Mouse (Mus musculus) forebrain, embryonic 15.5 days (tissue): ENCODE measurements around the gene Minar1. TPM values are rescaled to one million over a fixed set of nuclear protein-coding genes. Genes with fewer than 3 reads are reported as not detected.

ENCODE experiments used
- ATAC-seq: fragments of 200-750 bp; cut with Nextera tagmentation; replicated peaks from 2 replicates; pipeline ENCODE4 v1.8.0; 2017; ENCODE audit warnings: mild to moderate bottlenecking, moderate TSS enrichment, moderate library complexity
- H3K27ac ChIP-seq: fragments of 300-500 bp; sonication (generic); replicated peaks from 2 replicates; pipeline ENCODE4 v1.5.1; 2015; ENCODE audit warnings: mild to moderate bottlenecking, inconsistent platforms
- H3K27me3 ChIP-seq: fragments of 300-500 bp; sonication (generic); 2 replicates; pipeline ENCODE4 v1.6.1; 2015; ENCODE audit warnings: inconsistent platforms
- H3K36me3 ChIP-seq: fragments of 300-500 bp; sonication (generic); 2 replicates; pipeline ENCODE4 v1.6.1; 2015; ENCODE audit warnings: mild to moderate bottlenecking, inconsistent platforms
- H3K4me1 ChIP-seq: fragments of 300-500 bp; sonication (generic); 2 replicates; pipeline ENCODE4 v1.6.1; 2015; ENCODE audit warnings: inconsistent platforms
- H3K4me2 ChIP-seq: fragments of 300-500 bp; sonication (generic); replicated peaks from 2 replicates; pipeline ENCODE4 v1.6.1; 2015; ENCODE audit warnings: mild to moderate bottlenecking, inconsistent platforms
- H3K4me3 ChIP-seq: fragments of 300-500 bp; sonication (generic); 2 replicates; pipeline ENCODE4 v1.5.1; 2015; ENCODE audit warnings: mild to moderate bottlenecking, inconsistent platforms
- H3K9ac ChIP-seq: fragments of 300-500 bp; sonication (generic); replicated peaks from 2 replicates; pipeline ENCODE4 v1.6.1; 2015; ENCODE audit warnings: mild to moderate bottlenecking, inconsistent platforms
- H3K9me3 ChIP-seq: fragments of 300-500 bp; sonication (generic); 2 replicates; pipeline ENCODE4 v1.6.1; 2016; ENCODE audit warnings: inconsistent platforms
- WGBS: fragments of 180-500 bp; shearing (Covaris S2); methylation state at CpG from one replicate; pipeline ENCODE4 v1.1.7; 2015; ENCODE audit warnings: mixed read lengths; 5-methylcytosine and 5-hydroxymethylcytosine counted together
- polyA plus RNA-seq: library from polyadenylated mRNA; unstranded; fragments of >200 nt; fragmentation: Nextera tagmentation; extraction: Ambion mirVana; gene quantifications from 2 replicates; pipeline ENCODE4 v1.2.1, GENCODE M21; 2015

Gene Minar1
- polyA plus RNA-seq: 0.78 and 0.92 TPM in 2 replicates

GRCm38 (mm10) chr9:89623006-89623760 is at the start of gene Minar1:
TSS of gene Minar1 (minus strand) at chr9:89623125.
- Histone ChIP-seq H3K4me3 (peak within 1 kb of the TSS; percentile 60), H3K27ac (no peak within 1 kb of the TSS), H3K9me3 (no peaks in the 10 kb centered on the region), H3K36me3 (no peaks in the 10 kb centered on the region), H3K27me3 (peaks cover 15% of the 10 kb centered on the region; the same call in 1 of the 2 replicates), H3K9ac (peak within 1 kb of the TSS; percentile 58), H3K4me2 (peak within 1 kb of the TSS; percentile 100), H3K4me1 (peaks cover 29% of the 10 kb centered on the region)
- peak; percentile 76 for ATAC-seq
- 1% methylated on average over 27 of the region's 27 CpGs for WGBS

GRCm38 (mm10) chr9:89669878-89670277 is 47.0 kb upstream of the Minar1 start:
- WGBS: 74% methylated on average over 4 of the region's 4 CpGs
- H3K36me3 ChIP-seq: no peaks in the 10 kb centered on the region
- H3K9me3 ChIP-seq: no peaks in the 10 kb centered on the region
- no peaks in the 10 kb centered on the region for H3K27me3 ChIP-seq
- ATAC-seq: no peak
- H3K4me3 ChIP-seq: no peak overlapping the region
- no peak overlapping the region for H3K9ac ChIP-seq
- no peak overlapping the region for H3K27ac ChIP-seq
- H3K4me2 ChIP-seq: no peak overlapping the region
- no peaks in the 10 kb centered on the region for H3K4me1 ChIP-seq

- Histone ChIP-seq H3K27me3 (no peaks in the 10 kb centered on the region), H3K36me3 (no peaks in the 10 kb centered on the region), H3K4me1 (no peaks in the 10 kb centered on the region), H3K4me2 (no peak overlapping the region), H3K27ac (no peak overlapping the region), H3K9ac (no peak overlapping the region), H3K4me3 (no peak overlapping the region), H3K9me3 (no peaks in the 10 kb centered on the region)
- no peak for ATAC-seq
- 90% methylated on average over 4 of the region's 4 CpGs for WGBS
Observed at GRCm38 (mm10) chr9:89667306-89667942, 44.5 kb upstream of the Minar1 start.

GRCm38 (mm10) chr9:89650913-89651312 is 28.0 kb upstream of the Minar1 start:
- H3K4me3 ChIP-seq: no peak overlapping the region
- WGBS: 83% methylated on average over 6 of the region's 6 CpGs
- no peak overlapping the region for H3K27ac ChIP-seq
- H3K9me3 ChIP-seq: no peaks in the 10 kb centered on the region
- no peak overlapping the region for H3K9ac ChIP-seq
- no peak overlapping the region for H3K4me2 ChIP-seq
- H3K4me1 ChIP-seq: no peaks in the 10 kb centered on the region
- no peaks in the 10 kb centered on the region for H3K36me3 ChIP-seq
- H3K27me3 ChIP-seq: no peaks in the 10 kb centered on the region
- no peak for ATAC-seq

GRCm38 (mm10) chr9:89637453-89637852 is 14.5 kb upstream of the Minar1 start:
- Histone ChIP-seq H3K4me3 (no peak overlapping the region), H3K4me2 (no peak overlapping the region), H3K27me3 (no peaks in the 10 kb centered on the region), H3K36me3 (no peaks in the 10 kb centered on the region), H3K9me3 (no peaks in the 10 kb centered on the region), H3K4me1 (no peaks in the 10 kb centered on the region), H3K9ac (no peak overlapping the region), H3K27ac (no peak overlapping the region)
- WGBS: 92% methylated on average over 3 of the region's 3 CpGs
- no peak for ATAC-seq

- Histone ChIP-seq H3K9ac (peak overlapping the region; percentile 58), H3K4me3 (peak overlapping the region; percentile 60), H3K27me3 (peaks cover 15% of the 10 kb centered on the region; the same call in 1 of the 2 replicates), H3K4me1 (peaks cover 29% of the 10 kb centered on the region), H3K36me3 (no peaks in the 10 kb centered on the region), H3K9me3 (no peaks in the 10 kb centered on the region), H3K27ac (no peak overlapping the region), H3K4me2 (peak overlapping the region; percentile 100)
- ATAC-seq: peak; percentile 63
- 1% methylated on average over 42 of the region's 42 CpGs for WGBS
Observed at GRCm38 (mm10) chr9:89622296-89623005, 474 bp downstream of the Minar1 start.

- Histone ChIP-seq H3K4me2 (peak overlapping the region; percentile 100), H3K36me3 (no peaks in the 10 kb centered on the region), H3K9ac (no peak overlapping the region), H3K27ac (no peak overlapping the region), H3K4me1 (peaks cover 29% of the 10 kb centered on the region), H3K27me3 (peaks cover 15% of the 10 kb centered on the region; the same call in 1 of the 2 replicates), H3K9me3 (no peaks in the 10 kb centered on the region), H3K4me3 (peak overlapping the region; percentile 60)
- WGBS: 10% methylated on average over 11 of the region's 11 CpGs
- ATAC-seq: no peak
Observed at GRCm38 (mm10) chr9:89621750-89622149, 1.2 kb downstream of the Minar1 start.

GRCm38 (mm10) chr9:89620347-89620746 is 2.6 kb downstream of the Minar1 start:
- Histone ChIP-seq H3K36me3 (no peaks in the 10 kb centered on the region), H3K4me3 (no peak overlapping the region), H3K9ac (no peak overlapping the region), H3K27ac (no peak overlapping the region; the same call in 1 of the 2 replicates), H3K27me3 (peaks cover 15% of the 10 kb centered on the region; the same call in 1 of the 2 replicates), H3K4me2 (peak overlapping the region; percentile 7; the same call in 1 of the 2 replicates), H3K9me3 (no peaks in the 10 kb centered on the region), H3K4me1 (peaks cover 29% of the 10 kb centered on the region)
- WGBS: 11% methylated on average over 6 of the region's 6 CpGs
- ATAC-seq: 0 out of 2 replicates have a peak, but pooled peaks have one; percentile 26

GRCm38 (mm10) chr9:89616946-89617345 is 6.0 kb downstream of the Minar1 start:
- ATAC-seq: no peak
- H3K9me3 ChIP-seq: no peaks in the 10 kb centered on the region
- no peak overlapping the region for H3K4me2 ChIP-seq
- peaks cover 13% of the 10 kb centered on the region; the same call in 1 of the 2 replicates for H3K4me1 ChIP-seq
- H3K4me3 ChIP-seq: no peak overlapping the region
- peaks cover 11% of the 10 kb centered on the region; the same call in 1 of the 2 replicates for H3K27me3 ChIP-seq
- no peaks in the 10 kb centered on the region for H3K36me3 ChIP-seq
- no peak overlapping the region for H3K9ac ChIP-seq
- WGBS: 95% methylated on average over 2 of the region's 2 CpGs
- H3K27ac ChIP-seq: no peak overlapping the region

- Histone ChIP-seq H3K4me2 (no peak overlapping the region), H3K27ac (no peak overlapping the region), H3K9me3 (no peaks in the 10 kb centered on the region), H3K9ac (no peak overlapping the region), H3K27me3 (no peaks in the 10 kb centered on the region), H3K36me3 (no peaks in the 10 kb centered on the region), H3K4me1 (no peaks in the 10 kb centered on the region), H3K4me3 (no peak overlapping the region)
- WGBS: 71% methylated on average over 4 of the region's 4 CpGs
- ATAC-seq: no peak
Observed at GRCm38 (mm10) chr9:89610592-89610991, 12.3 kb downstream of the Minar1 start.

GRCm38 (mm10) chr9:89607321-89607720 is 15.6 kb downstream of the Minar1 start:
- WGBS: 80% methylated on average over 7 of the region's 7 CpGs
- ATAC-seq: no peak

GRCm38 (mm10) chr9:89606256-89606655 is 16.7 kb downstream of the Minar1 start:
- ATAC-seq: no peak
- no peaks in the 10 kb centered on the region for H3K36me3 ChIP-seq
- no peaks in the 10 kb centered on the region for H3K9me3 ChIP-seq
- no peaks in the 10 kb centered on the region for H3K27me3 ChIP-seq
- no peaks in the 10 kb centered on the region for H3K4me1 ChIP-seq
- 83% methylated on average over 11 of the region's 11 CpGs for WGBS
- no peak overlapping the region for H3K4me2 ChIP-seq
- H3K27ac ChIP-seq: no peak overlapping the region
- no peak overlapping the region for H3K9ac ChIP-seq
- no peak overlapping the region for H3K4me3 ChIP-seq

More at GRCm38 (mm10) chr9:89607321-89607720, 15.6 kb downstream of the Minar1 start:
- Histone ChIP-seq H3K27me3 (no peaks in the 10 kb centered on the region), H3K27ac (no peak overlapping the region), H3K4me3 (no peak overlapping the region), H3K4me1 (no peaks in the 10 kb centered on the region), H3K9me3 (no peaks in the 10 kb centered on the region), H3K4me2 (no peak overlapping the region), H3K36me3 (no peaks in the 10 kb centered on the region), H3K9ac (no peak overlapping the region)
